Mouse (Mus musculus) macrophage (primary cell): ENCODE data around the gene Arid1b. TPM values are rescaled to one million over a fixed set of nuclear protein-coding genes. Genes with fewer than 3 reads are reported as not detected.

Experiments used
- H3K27ac ChIP-seq: fragments of 350-480 bp; formaldehyde crosslinking; 2 replicates; pipeline ENCODE4 v1.9.0; 2021
- H3K36me3 ChIP-seq: fragments of 350-480 bp; formaldehyde crosslinking; 2 replicates; pipeline ENCODE4 v1.9.0; 2021; ENCODE audit errors: inconsistent target
- H3K4me3 ChIP-seq: fragments of 350-480 bp; formaldehyde crosslinking; 2 replicates; pipeline ENCODE4 v1.9.0; 2021; ENCODE audit errors: inconsistent target
- H3K79me2 ChIP-seq: fragments of 350-480 bp; formaldehyde crosslinking; 2 replicates; pipeline ENCODE4 v1.9.0; 2021; ENCODE audit errors: inconsistent target
- WGBS: methylation state at CpG from one replicate; pipeline ENCODE4 v1.1.7; 2026; ENCODE audit warnings: inconsistent platforms; ENCODE audit not compliant: missing documents; 5-methylcytosine and 5-hydroxymethylcytosine counted together
- polyA plus RNA-seq: library from polyadenylated mRNA; stranded (reverse); fragments of 250-400 nt; gene quantifications from 3 replicates; pipeline ENCODE4 v1.2.4, GENCODE M21; 2018; ENCODE audit warnings: inconsistent platforms

Arid1b gene
- polyA plus RNA-seq, 1 experiment from 2014 or later, result 20.1 TPM

GRCm38 (mm10) chr17:5125856-5126806, 132.0 kb downstream of the Arid1b start:
- 80% methylated on average over 5 of the region's 5 CpGs for WGBS

DNA sequence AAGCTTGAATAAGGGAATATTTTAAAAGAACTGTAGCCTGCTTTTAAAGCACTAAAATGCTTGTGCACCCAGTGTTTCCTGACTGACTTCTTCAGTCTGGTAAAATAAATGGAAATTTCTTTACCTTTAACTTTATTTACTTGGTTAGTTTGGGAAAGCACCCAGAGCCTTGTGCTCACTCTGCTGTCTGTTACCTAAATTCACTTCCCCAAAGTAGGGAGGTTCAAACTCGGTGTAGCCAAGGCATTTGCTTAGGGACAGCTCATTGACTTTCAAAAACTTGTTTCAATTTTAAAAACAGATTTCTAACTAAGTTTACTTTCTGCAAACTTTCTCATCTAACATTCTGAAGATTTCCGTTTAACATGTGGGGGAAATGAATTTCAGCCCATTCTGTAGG, 135.5 kb downstream of the Arid1b start:
- no peak overlapping the region for H3K4me3 ChIP-seq
- 48% methylated on average over 2 of the region's 2 CpGs for WGBS
- H3K27ac ChIP-seq, result no peak overlapping the region
- H3K36me3 ChIP-seq, result no peaks in the 10 kb centered on the region
- H3K79me2 ChIP-seq, result peaks cover 59% of the 10 kb centered on the region; the same call in 1 of the 2 replicates

More at GRCm38 (mm10) chr17:5125856-5126806, 132.0 kb downstream of the Arid1b start:
- peaks cover 67% of the 10 kb centered on the region; the same call in 1 of the 2 replicates for H3K79me2 ChIP-seq
- no peaks in the 10 kb centered on the region for H3K36me3 ChIP-seq
- no peak overlapping the region for H3K27ac ChIP-seq
- H3K4me3 ChIP-seq, result no peak overlapping the region

- H3K79me2 ChIP-seq, result peaks cover 59% of the 10 kb centered on the region; the same call in 1 of the 2 replicates
- no peak overlapping the region for H3K27ac ChIP-seq
- no peaks in the 10 kb centered on the region for H3K36me3 ChIP-seq
- 98% methylated on average over 4 of the region's 4 CpGs for WGBS
- H3K4me3 ChIP-seq, result no peak overlapping the region
Measured at GRCm38 (mm10) chr17:5130116-5130515, 136.0 kb downstream of the Arid1b start.

DNA sequence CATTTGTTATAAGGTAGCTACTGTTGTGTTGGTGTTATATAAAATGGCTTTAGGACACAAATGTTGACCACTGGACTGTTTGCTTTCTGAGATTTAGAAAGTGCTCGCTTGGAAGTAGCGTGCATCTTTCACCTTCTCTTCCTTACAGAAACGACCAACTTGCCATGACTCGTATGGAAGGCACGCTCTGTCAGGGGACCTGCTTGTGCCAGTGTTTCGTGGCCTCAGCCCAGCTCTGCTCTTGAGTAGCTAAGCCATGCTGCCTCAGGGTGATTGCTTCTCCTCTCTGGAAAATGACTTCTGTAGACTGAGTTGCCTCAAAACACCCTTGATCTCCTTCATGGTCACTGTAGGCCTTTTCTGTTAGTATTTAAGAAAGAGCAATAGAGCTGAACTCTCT, 137.6 kb downstream of the Arid1b start:
- Histone ChIP-seq H3K36me3 (no peaks in the 10 kb centered on the region), H3K27ac (no peak overlapping the region), H3K4me3 (no peak overlapping the region), H3K79me2 (peaks cover 61% of the 10 kb centered on the region; the same call in 1 of the 2 replicates)
- WGBS, result 95% methylated on average over 6 of the region's 6 CpGs

DNA sequence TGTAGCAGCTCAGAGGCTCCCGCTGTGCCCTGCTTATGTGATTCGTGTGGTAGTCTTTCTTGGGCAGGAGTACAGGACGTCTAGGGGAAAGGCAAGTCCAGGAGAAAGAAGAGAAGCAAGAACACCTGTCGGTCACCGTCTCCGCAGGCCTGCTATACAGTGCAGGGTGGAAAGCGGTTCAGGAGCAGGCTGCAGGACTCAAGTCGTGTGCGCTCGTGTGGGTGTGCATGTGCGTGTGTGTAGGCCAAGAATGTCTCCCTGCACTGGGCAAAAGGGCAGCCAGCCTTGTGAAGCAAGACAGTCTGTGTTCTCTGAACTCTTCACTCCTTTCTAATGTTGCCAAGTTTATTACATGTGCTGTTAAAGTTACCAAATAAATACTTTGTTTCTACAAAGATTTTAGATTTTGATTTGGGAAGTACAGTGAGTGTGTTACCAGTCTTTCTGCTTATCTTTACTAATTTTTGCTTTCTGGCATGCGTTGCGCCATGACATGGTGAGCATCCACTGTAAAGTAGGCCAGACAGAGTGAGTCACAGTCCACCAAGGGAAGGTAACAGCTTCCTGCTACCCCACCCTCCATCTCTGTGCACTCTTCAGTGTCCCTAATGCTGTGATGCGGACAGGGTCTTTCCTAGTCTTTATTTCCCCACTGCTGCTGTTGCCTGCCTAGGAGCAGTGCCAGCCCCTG, 138.3 kb downstream of the Arid1b start:
- H3K36me3 ChIP-seq, result no peaks in the 10 kb centered on the region
- WGBS, result 95% methylated on average over 14 of the region's 14 CpGs
- H3K79me2 ChIP-seq, result peaks cover 66% of the 10 kb centered on the region; the same call in 1 of the 2 replicates
- H3K27ac ChIP-seq, result no peak overlapping the region
- H3K4me3 ChIP-seq, result no peak overlapping the region

- Histone ChIP-seq H3K27ac (no peak overlapping the region), H3K36me3 (no peaks in the 10 kb centered on the region), H3K79me2 (peaks cover 71% of the 10 kb centered on the region; the same call in 1 of the 2 replicates), H3K4me3 (no peak overlapping the region)
- WGBS, result 96% methylated on average over 6 of the region's 7 CpGs
Measured at GRCm38 (mm10) chr17:5132987-5133355, 138.8 kb downstream of the Arid1b start.

- H3K27ac ChIP-seq, result no peak overlapping the region
- no peaks in the 10 kb centered on the region for H3K36me3 ChIP-seq
- H3K79me2 ChIP-seq, result peaks cover 72% of the 10 kb centered on the region; the same call in 1 of the 2 replicates
- WGBS, result 97% methylated on average over 8 of the region's 8 CpGs
- no peak overlapping the region for H3K4me3 ChIP-seq
Measured at GRCm38 (mm10) chr17:5133831-5134230, 139.7 kb downstream of the Arid1b start.

DNA sequence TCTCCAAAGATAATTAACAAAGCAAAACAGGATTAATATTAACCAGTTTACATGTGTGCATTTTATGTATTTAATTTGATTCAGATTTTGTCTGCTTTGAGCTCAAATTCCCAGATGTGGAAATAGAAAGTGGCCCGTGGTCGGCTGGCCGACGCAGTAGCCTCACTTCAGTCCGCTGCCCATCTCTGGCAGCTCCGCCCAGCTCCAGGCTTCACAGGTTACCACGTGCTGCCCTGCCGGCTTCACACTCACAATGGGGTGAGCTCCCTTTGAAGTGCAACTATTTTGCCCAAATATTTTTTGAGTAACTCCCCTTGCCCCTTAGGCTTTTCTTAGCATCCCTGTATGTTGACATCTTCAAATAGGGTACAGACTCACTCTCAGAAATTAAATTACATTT, 140.1 kb downstream of the Arid1b start:
- H3K36me3 ChIP-seq, result no peaks in the 10 kb centered on the region
- no peak overlapping the region for H3K27ac ChIP-seq
- WGBS, result 81% methylated on average over 8 of the region's 8 CpGs

GRCm38 (mm10) chr17:5137936-5138335, 143.8 kb downstream of the Arid1b start:
- Histone ChIP-seq H3K36me3 (no peaks in the 10 kb centered on the region), H3K27ac (peak overlapping the region; percentile 51)
- 71% methylated on average over 3 of the region's 3 CpGs for WGBS

More for the DNA sequence above, 140.1 kb downstream of the Arid1b start:
- Histone ChIP-seq H3K4me3 (no peak overlapping the region), H3K79me2 (peaks cover 76% of the 10 kb centered on the region; the same call in 1 of the 2 replicates)

DNA sequence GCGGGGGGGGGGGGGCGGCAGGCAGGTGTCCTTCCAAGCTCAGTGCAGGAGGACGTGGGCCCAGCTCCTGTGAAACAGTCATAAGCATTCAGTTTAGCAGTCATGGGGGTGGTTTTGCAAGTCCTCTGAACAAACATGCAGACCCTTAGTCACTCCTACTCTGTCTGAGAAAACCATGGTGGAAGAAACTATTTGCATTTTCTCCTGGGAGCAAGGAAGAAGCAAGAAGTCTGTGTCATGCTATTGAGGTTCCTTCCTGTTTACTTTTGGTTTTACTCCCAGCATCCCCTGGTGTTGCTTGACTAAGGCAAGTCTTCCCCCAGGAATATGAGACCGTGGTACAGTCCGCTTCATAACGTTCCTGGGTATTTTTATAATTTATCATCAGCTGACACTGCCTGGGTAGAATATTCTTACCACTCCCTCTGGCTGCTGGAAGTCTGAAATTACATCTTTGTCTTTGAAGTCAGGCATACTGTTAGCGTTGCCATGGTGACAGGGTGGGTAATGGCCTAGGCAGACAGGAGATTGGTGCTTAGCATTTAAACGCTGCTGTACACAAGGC, 144.6 kb downstream of the Arid1b start:
- 20% methylated on average over 8 of the region's 8 CpGs for WGBS
- no peaks in the 10 kb centered on the region for H3K36me3 ChIP-seq
- peak overlapping the region; percentile 51 for H3K27ac ChIP-seq
- peaks cover 84% of the 10 kb centered on the region; the same call in 1 of the 2 replicates for H3K79me2 ChIP-seq
- H3K4me3 ChIP-seq, result no peak overlapping the region

More at GRCm38 (mm10) chr17:5137936-5138335, 143.8 kb downstream of the Arid1b start:
- Histone ChIP-seq H3K4me3 (no peak overlapping the region), H3K79me2 (peaks cover 80% of the 10 kb centered on the region; the same call in 1 of the 2 replicates)

- Histone ChIP-seq H3K27ac (0 out of 2 replicates have a peak overlapping the region, but pooled peaks have one; percentile 24), H3K36me3 (no peaks in the 10 kb centered on the region), H3K4me3 (no peak overlapping the region), H3K79me2 (peaks cover 84% of the 10 kb centered on the region; the same call in 1 of the 2 replicates)
- 85% methylated on average over 8 of the region's 8 CpGs for WGBS
Measured at GRCm38 (mm10) chr17:5139553-5139952, 145.4 kb downstream of the Arid1b start.

GRCm38 (mm10) chr17:5143735-5144439, 149.8 kb downstream of the Arid1b start:
- Histone ChIP-seq H3K36me3 (no peaks in the 10 kb centered on the region), H3K27ac (no peak overlapping the region), H3K79me2 (peaks cover 59% of the 10 kb centered on the region; the same call in 1 of the 2 replicates), H3K4me3 (no peak overlapping the region)
- WGBS, result 87% methylated on average over 6 of the region's 6 CpGs

GRCm38 (mm10) chr17:5150660-5151063, 156.5 kb downstream of the Arid1b start:
- Histone ChIP-seq H3K4me3 (no peak overlapping the region), H3K27ac (no peak overlapping the region)
- 87% methylated on average over 7 of the region's 7 CpGs for WGBS

GRCm38 (mm10) chr17:5151852-5152251, 157.7 kb downstream of the Arid1b start:
- no peaks in the 10 kb centered on the region for H3K36me3 ChIP-seq
- H3K27ac ChIP-seq, result no peak overlapping the region
- peaks cover 77% of the 10 kb centered on the region for H3K79me2 ChIP-seq
- H3K4me3 ChIP-seq, result no peak overlapping the region
- WGBS, result 87% methylated on average over 11 of the region's 11 CpGs

More at GRCm38 (mm10) chr17:5150660-5151063, 156.5 kb downstream of the Arid1b start:
- H3K36me3 ChIP-seq, result no peaks in the 10 kb centered on the region
- peaks cover 65% of the 10 kb centered on the region for H3K79me2 ChIP-seq
